Mouse (Mus musculus): ENCODE measurements around the gene Nptn. TPM values are rescaled to one million over a fixed set of nuclear protein-coding genes. Genes with fewer than 3 reads are reported as not detected.
A peak's percentile ranks its signal among the peaks of the same experiment; 100 is the strongest.
"Not testable (repeated sequence)": the region's sequence is repeated elsewhere in the genome, so short reads cannot be mapped to it uniquely, and the experiment has no call there.

Gene Nptn
- total RNA-seq, 1 experiment, result 131 TPM

DNA sequence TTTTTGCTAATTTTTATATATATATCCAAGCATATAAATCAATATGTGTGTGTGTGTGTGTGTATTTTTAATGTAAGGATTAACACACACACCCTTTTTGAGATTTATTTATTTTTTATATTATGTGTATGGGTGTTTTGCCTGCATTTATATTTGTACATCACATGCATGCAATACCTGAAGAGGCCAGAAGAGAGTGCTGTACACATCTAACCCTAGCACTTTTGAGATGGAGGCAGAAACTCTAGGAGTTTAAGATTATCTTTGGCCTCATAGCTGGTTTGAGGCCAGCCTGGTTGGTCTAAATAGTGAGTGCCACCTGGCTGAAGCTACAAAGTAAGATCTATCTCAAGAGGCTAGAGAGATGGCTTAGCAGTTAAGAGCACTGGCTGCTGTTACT is 14.4 kb upstream of the Nptn start:
- no peak overlapping the region for H3K4me3 ChIP-seq (ENCODE audit: insufficient read depth in 1 of 2, low read depth in 1 of 2, low read length in 2 of 2, poor library complexity in 1 of 2, severe bottlenecking in 1 of 2)
- TF ChIP-seq MAFK (IDR thresholded peaks at IDR 0.05; ENCODE audit: insufficient read depth, low read depth, low read length), result no peak
- TF ChIP-seq ZC3H11A (IDR thresholded peaks at IDR 0.05; ENCODE audit: borderline replicate concordance, low read depth, low read length), result no peak
- no peak for TF ChIP-seq CHD2 (IDR thresholded peaks at IDR 0.05; ENCODE audit: low read depth, low read length)
- no peak for TF ChIP-seq HCFC1 (IDR thresholded peaks at IDR 0.05; ENCODE audit: borderline replicate concordance, insufficient read depth, low read length)
- TF ChIP-seq ZNF384 (IDR thresholded peaks at IDR 0.05; ENCODE audit: low read depth, low read length), result no peak
- no peak overlapping the region for H3K27ac ChIP-seq (ENCODE audit: insufficient read depth, low read depth, low read length, poor library complexity, severe bottlenecking)
- no peak overlapping the region for H3K9ac ChIP-seq (ENCODE audit: insufficient read depth, low read depth, low read length, poor library complexity, severe bottlenecking)
- H3K9me3 ChIP-seq (ENCODE audit: control insufficient read depth, insufficient read depth, low read depth, low read length), result no peaks in the 10 kb centered on the region
- DNase-seq (ENCODE audit: low read depth, low spot score), result no peak
- H3K4me1 ChIP-seq (ENCODE audit: control insufficient read depth in 2 of 2, insufficient read depth in 2 of 2, low read length in 2 of 2, poor library complexity in 1 of 2), result peaks cover 0 to 2% of the 10 kb centered on the region in 2 experiments; a peak in 2 of 4 replicates
- in situ Hi-C loops (cut with MboI; ENCODE audit: low sequenced_read_pairs in 2 of 2, unreplicated experiment in 2 of 2), result no loop called here
- no peaks in the 10 kb centered on the region for H3K36me3 ChIP-seq (ENCODE audit: control insufficient read depth, insufficient read depth, low read length, poor library complexity, severe bottlenecking)

DNA sequence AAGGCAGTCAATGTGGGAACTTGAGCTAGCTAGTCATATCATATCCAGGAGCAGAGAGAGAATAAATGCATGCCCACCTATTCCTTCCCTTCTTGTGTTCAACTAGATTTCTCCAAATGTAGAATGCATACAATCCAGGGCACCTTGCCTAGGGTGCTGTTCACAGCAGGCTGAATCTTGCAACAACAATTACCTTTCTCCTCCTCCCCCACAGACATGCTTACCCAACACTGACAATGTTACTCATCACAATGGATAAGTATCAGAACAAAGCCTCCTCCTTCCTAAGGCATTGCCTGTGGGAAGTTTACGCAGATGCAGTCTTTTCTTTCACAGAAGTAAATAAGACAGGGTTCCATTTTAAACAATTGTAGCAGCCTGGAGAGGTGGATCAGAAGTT is 11.0 kb upstream of the Nptn start:
- TF ChIP-seq HCFC1 (IDR thresholded peaks at IDR 0.05; ENCODE audit: borderline replicate concordance, insufficient read depth, low read length) (no peak), ZC3H11A (IDR thresholded peaks at IDR 0.05; ENCODE audit: borderline replicate concordance, low read depth, low read length) (no peak), ZNF384 (IDR thresholded peaks at IDR 0.05; ENCODE audit: low read depth, low read length) (no peak), MAFK (IDR thresholded peaks at IDR 0.05; ENCODE audit: insufficient read depth, low read depth, low read length) (no peak), CHD2 (IDR thresholded peaks at IDR 0.05; ENCODE audit: low read depth, low read length) (no peak)
- H3K9me3 ChIP-seq (ENCODE audit: control insufficient read depth, insufficient read depth, low read depth, low read length), result no peaks in the 10 kb centered on the region
- no peak for DNase-seq (ENCODE audit: low read depth, low spot score)
- no peak overlapping the region for H3K4me3 ChIP-seq (ENCODE audit: insufficient read depth in 1 of 2, low read depth in 1 of 2, low read length in 2 of 2, poor library complexity in 1 of 2, severe bottlenecking in 1 of 2)
- peak overlapping the region; percentile 45; the same call in 1 of the 2 replicates for H3K27ac ChIP-seq (ENCODE audit: insufficient read depth, low read depth, low read length, poor library complexity, severe bottlenecking)
- in situ Hi-C loops (cut with MboI; ENCODE audit: low sequenced_read_pairs in 2 of 2, unreplicated experiment in 2 of 2), result no loop called here
- H3K9ac ChIP-seq (ENCODE audit: insufficient read depth, low read depth, low read length, poor library complexity, severe bottlenecking), result no peak overlapping the region
- no peaks in the 10 kb centered on the region for H3K36me3 ChIP-seq (ENCODE audit: control insufficient read depth, insufficient read depth, low read length, poor library complexity, severe bottlenecking)
- peaks cover 0 to 4% of the 10 kb centered on the region in 2 experiments; a peak in 3 of 4 replicates for H3K4me1 ChIP-seq (ENCODE audit: control insufficient read depth in 2 of 2, insufficient read depth in 2 of 2, low read length in 2 of 2, poor library complexity in 1 of 2)

DNA sequence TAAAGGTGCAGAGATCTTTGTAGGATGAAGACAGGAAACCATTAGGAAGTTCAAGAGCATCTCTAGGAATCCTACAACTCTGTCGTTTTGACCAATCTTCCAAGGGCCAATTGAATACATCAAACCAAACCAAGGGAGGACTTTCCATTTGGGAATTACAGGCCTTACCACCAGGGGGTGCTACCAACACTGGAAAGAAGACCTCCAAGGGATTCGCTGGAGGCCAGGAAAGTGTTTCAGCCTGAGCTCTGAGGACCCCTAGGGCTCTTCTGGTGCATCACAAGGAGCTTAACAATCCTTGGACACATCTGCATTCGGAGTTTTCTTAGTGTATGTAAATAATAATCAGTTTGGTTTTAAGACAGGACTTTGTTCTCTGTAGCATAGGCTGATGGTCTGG is 3.4 kb upstream of the Nptn start:
- Histone ChIP-seq H3K4me1 (ENCODE audit: control insufficient read depth in 2 of 2, insufficient read depth in 2 of 2, low read length in 2 of 2, poor library complexity in 1 of 2) (peaks cover 0 to 3% of the 10 kb centered on the region in 2 experiments; a peak in 1 of 4 replicates), H3K27ac (ENCODE audit: insufficient read depth, low read depth, low read length, poor library complexity, severe bottlenecking) (no peak overlapping the region), H3K36me3 (ENCODE audit: control insufficient read depth, insufficient read depth, low read length, poor library complexity, severe bottlenecking) (no peaks in the 10 kb centered on the region), H3K4me3 (ENCODE audit: insufficient read depth in 1 of 2, low read depth in 1 of 2, low read length in 2 of 2, poor library complexity in 1 of 2, severe bottlenecking in 1 of 2) (no peak overlapping the region), H3K9ac (ENCODE audit: insufficient read depth, low read depth, low read length, poor library complexity, severe bottlenecking) (no peak overlapping the region), H3K9me3 (ENCODE audit: control insufficient read depth, insufficient read depth, low read depth, low read length) (no peaks in the 10 kb centered on the region)
- DNase-seq (ENCODE audit: low read depth, low spot score), result peak; percentile 97
- peak; percentile 84 for TF ChIP-seq ZC3H11A (IDR thresholded peaks at IDR 0.05; ENCODE audit: borderline replicate concordance, low read depth, low read length)
- 0 out of 2 replicates have a peak, but pooled peaks have one; percentile 46 for TF ChIP-seq ZNF384 (IDR thresholded peaks at IDR 0.05; ENCODE audit: low read depth, low read length)
- TF ChIP-seq CHD2 (IDR thresholded peaks at IDR 0.05; ENCODE audit: low read depth, low read length), result no peak
- no peak for TF ChIP-seq HCFC1 (IDR thresholded peaks at IDR 0.05; ENCODE audit: borderline replicate concordance, insufficient read depth, low read length)
- TF ChIP-seq MAFK (IDR thresholded peaks at IDR 0.05; ENCODE audit: insufficient read depth, low read depth, low read length), result 0 out of 2 replicates have a peak, but pooled peaks have one; percentile 3
- in situ Hi-C loops (cut with MboI; ENCODE audit: low sequenced_read_pairs in 2 of 2, unreplicated experiment in 2 of 2), result no loop called here

DNA sequence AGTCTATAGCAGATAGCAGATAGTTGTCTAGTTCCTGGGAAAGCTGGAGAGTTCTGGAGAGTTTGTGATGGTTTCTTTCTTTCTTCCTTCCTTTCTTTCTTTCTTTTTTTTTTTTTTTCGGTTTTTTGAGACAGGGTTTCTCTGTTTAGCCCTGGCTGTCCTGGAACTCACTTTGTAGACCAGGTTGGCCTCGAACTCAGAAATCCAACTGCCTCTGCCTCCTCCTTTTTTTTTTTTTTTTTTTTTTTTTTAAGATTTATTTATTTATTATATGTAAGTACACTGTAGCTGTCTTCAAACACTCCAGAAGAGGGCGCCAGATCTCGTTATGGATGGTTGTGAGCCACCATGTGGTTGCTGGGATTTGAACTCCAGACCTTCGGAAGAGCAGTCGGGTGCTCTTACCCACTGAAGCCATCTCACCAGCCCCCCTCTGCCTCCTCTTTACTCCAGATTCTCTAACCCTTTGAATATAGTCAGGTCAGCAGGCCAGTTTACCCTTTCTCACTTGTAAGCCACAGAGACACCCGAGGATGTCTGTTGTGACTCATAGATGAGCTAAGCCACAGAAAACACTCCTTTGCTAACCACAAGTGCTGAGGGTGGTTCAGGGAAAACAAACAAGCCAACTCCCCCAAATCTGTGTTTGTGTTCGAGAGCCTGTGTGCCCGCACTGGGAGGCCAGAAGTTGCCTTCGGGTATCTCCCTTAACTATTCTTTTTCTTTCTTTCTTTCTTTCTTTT is 1.4 kb upstream of the Nptn start:
- H3K9ac ChIP-seq (ENCODE audit: insufficient read depth, low read depth, low read length, poor library complexity, severe bottlenecking); H3K36me3 ChIP-seq (ENCODE audit: control insufficient read depth, insufficient read depth, low read length, poor library complexity, severe bottlenecking); H3K4me1 ChIP-seq (ENCODE audit: control insufficient read depth in 2 of 2, insufficient read depth in 2 of 2, low read length in 2 of 2, poor library complexity in 1 of 2); DNase-seq (ENCODE audit: low read depth, low spot score); H3K4me3 ChIP-seq (ENCODE audit: insufficient read depth in 1 of 2, low read depth in 1 of 2, low read length in 2 of 2, poor library complexity in 1 of 2, severe bottlenecking in 1 of 2); H3K27ac ChIP-seq (ENCODE audit: insufficient read depth, low read depth, low read length, poor library complexity, severe bottlenecking); in situ Hi-C loops (cut with MboI; ENCODE audit: low sequenced_read_pairs in 2 of 2, unreplicated experiment in 2 of 2); H3K9me3 ChIP-seq (ENCODE audit: control insufficient read depth, insufficient read depth, low read depth, low read length): not testable (repeated sequence)
- TF ChIP-seq ZNF384 (IDR thresholded peaks at IDR 0.05; ENCODE audit: low read depth, low read length), result peak; percentile 61; the same call in 1 of the 2 replicates
